Mouse (Mus musculus) testis, adult 2 months (tissue): ENCODE results near the gene Tns4. TPM values are rescaled to one million over a fixed set of nuclear protein-coding genes. Genes with fewer than 3 reads are reported as not detected.

Source experiments
- H3K27ac ChIP-seq: fragments of 200-500 bp; 2 replicates; pipeline ENCODE4 v1.5.1; 2012; ENCODE audit warnings: low read depth, low read length; ENCODE audit not compliant: control insufficient read depth, insufficient read depth
- H3K27me3 ChIP-seq: fragments of 200-500 bp; 2 replicates; pipeline ENCODE4 v1.6.1; 2012; ENCODE audit warnings: mild to moderate bottlenecking, low read length, moderate library complexity; ENCODE audit not compliant: control insufficient read depth, insufficient read depth
- H3K36me3 ChIP-seq: fragments of 200-500 bp; 2 replicates; pipeline ENCODE4 v1.6.1; 2012; ENCODE audit warnings: mild to moderate bottlenecking, low read length; ENCODE audit not compliant: control insufficient read depth, insufficient read depth
- H3K4me1 ChIP-seq: fragments of 200-500 bp; 2 replicates; pipeline ENCODE4 v1.6.1; 2012; ENCODE audit warnings: low read length; ENCODE audit not compliant: control insufficient read depth, insufficient read depth
- H3K4me3 ChIP-seq: fragments of 200-500 bp; 2 replicates; pipeline ENCODE4 v1.5.1; 2012; ENCODE audit warnings: low read depth, mild to moderate bottlenecking, low read length, moderate library complexity, mixed read lengths; ENCODE audit not compliant: control insufficient read depth
- CTCF ChIP-seq: fragments of 200-500 bp; IDR thresholded peaks from 2 replicates; pipeline ENCODE4 v1.5.1; 2012; ENCODE audit warnings: low read depth, mild to moderate bottlenecking, inconsistent platforms, low read length, moderate library complexity; ENCODE audit not compliant: control insufficient read depth, insufficient read depth, insufficient replicate concordance
- POLR2A ChIP-seq: fragments of 200-500 bp; IDR thresholded peaks from 2 replicates; pipeline ENCODE4 v1.6.1; 2012; ENCODE audit warnings: low read depth, mild to moderate bottlenecking, inconsistent platforms, low read length, moderate library complexity; ENCODE audit not compliant: control insufficient read depth
- polyA plus RNA-seq: library from polyadenylated mRNA; depleted of rRNA; stranded (reverse); fragments of >200 nt; gene quantifications from 2 replicates; pipeline ENCODE4 v1.2.3, GENCODE M21; 2012

The Tns4 gene
- polyA plus RNA-seq, 1 experiment = 2.0 TPM

- TF ChIP-seq CTCF = no peak
- TF ChIP-seq POLR2A = no peak
- no peak overlapping the region for H3K27ac ChIP-seq
- H3K4me3 ChIP-seq = no peak overlapping the region
- H3K36me3 ChIP-seq = no peaks in the 10 kb centered on the region
- no peaks in the 10 kb centered on the region for H3K4me1 ChIP-seq
- no peaks in the 10 kb centered on the region for H3K27me3 ChIP-seq
Measured at GRCm38 (mm10) chr11:99088486-99088885, 620 bp downstream of the Tns4 start.

- no peaks in the 10 kb centered on the region; the same call in 1 of the 2 replicates for H3K4me1 ChIP-seq
Measured at GRCm38 (mm10) chr11:99084366-99084765, 4.7 kb downstream of the Tns4 start.

DNA sequence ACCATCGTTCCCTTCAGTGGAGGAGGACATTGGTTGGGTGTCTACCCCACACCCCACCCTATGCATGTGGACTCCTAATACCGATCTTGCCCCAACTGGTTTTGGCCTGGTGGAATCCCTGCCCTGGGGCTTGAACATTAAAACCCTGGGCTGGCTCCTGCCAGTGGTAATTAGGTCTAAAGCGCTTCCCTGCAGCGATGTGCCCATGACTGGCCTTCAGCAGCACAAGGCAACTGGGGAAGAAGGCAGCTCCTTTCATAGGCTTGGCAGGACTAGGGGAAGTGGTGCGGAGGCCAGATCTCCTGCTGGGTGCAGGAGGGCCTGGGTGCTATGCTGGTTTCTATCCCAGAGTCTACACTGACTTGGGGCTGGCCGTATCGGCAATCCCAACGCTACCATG is 5.6 kb downstream of the Tns4 start:
- Histone ChIP-seq H3K4me3 (no peak overlapping the region), H3K27me3 (no peaks in the 10 kb centered on the region), H3K27ac (no peak overlapping the region), H3K36me3 (no peaks in the 10 kb centered on the region), H3K4me1 (no peaks in the 10 kb centered on the region; the same call in 1 of the 2 replicates)
- TF ChIP-seq POLR2A (no peak), CTCF (no peak)

More at GRCm38 (mm10) chr11:99084366-99084765, 4.7 kb downstream of the Tns4 start:
- Histone ChIP-seq H3K36me3 (no peaks in the 10 kb centered on the region), H3K27me3 (no peaks in the 10 kb centered on the region), H3K27ac (no peak overlapping the region), H3K4me3 (no peak overlapping the region)
- no peak for TF ChIP-seq POLR2A
- no peak for TF ChIP-seq CTCF

DNA sequence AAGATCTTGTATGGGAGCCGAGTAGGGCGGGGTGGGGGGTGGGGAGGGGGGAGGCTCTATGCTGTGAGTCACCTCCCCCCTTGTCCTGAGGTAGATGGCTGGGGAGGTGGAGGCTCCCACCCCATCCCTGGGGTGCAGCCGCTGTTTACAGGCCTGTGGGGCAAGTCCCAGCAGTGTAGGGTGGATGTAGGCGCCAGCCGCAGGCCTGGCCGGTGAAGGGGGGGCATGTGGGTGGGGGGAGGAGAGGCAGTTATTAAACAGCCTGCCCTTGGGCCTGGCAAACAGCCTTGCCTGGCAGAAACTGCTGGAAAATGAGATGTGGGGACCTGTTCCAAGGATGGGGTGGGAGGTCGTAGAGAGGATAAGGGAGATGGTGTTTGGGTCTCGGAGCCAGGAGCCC is 7.0 kb downstream of the Tns4 start:
- Histone ChIP-seq H3K4me1 (no peaks in the 10 kb centered on the region; the same call in 1 of the 2 replicates), H3K27ac (no peak overlapping the region), H3K27me3 (no peaks in the 10 kb centered on the region), H3K36me3 (no peaks in the 10 kb centered on the region), H3K4me3 (no peak overlapping the region)
- no peak for TF ChIP-seq CTCF
- no peak for TF ChIP-seq POLR2A

- Histone ChIP-seq H3K4me1 (no peaks in the 10 kb centered on the region; the same call in 1 of the 2 replicates), H3K36me3 (no peaks in the 10 kb centered on the region), H3K4me3 (no peak overlapping the region), H3K27ac (no peak overlapping the region), H3K27me3 (no peaks in the 10 kb centered on the region)
- TF ChIP-seq CTCF = no peak
- TF ChIP-seq POLR2A = no peak
Measured at GRCm38 (mm10) chr11:99081566-99081965, 7.5 kb downstream of the Tns4 start.

GRCm38 (mm10) chr11:99080902-99081543 is 8.1 kb downstream of the Tns4 start:
- no peak overlapping the region for H3K27ac ChIP-seq
- H3K4me1 ChIP-seq = no peaks in the 10 kb centered on the region; the same call in 1 of the 2 replicates
- TF ChIP-seq CTCF = no peak
- no peak for TF ChIP-seq POLR2A
- no peaks in the 10 kb centered on the region for H3K27me3 ChIP-seq
- H3K4me3 ChIP-seq = no peak overlapping the region
- H3K36me3 ChIP-seq = no peaks in the 10 kb centered on the region

DNA sequence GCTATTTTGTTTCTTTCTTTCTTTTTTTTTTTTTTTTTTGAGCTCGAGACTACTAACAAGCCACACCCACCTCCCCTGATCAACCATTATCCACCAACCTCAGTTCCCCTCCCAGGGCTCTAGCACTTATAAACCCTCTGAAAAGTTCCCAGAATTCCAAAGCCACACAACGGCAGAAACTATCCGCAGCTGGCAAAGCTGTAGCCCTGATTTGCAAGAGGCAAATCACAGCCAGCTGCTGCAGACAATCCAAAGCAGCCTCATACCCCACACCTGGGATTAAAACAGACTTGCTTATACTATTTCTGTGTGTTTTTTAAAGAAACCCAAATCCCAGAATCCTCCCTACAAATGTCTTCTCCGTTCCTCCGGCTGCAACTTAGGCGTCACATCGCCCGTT is 11.2 kb downstream of the Tns4 start:
- H3K4me3 ChIP-seq = no peak overlapping the region
- no peak overlapping the region for H3K27ac ChIP-seq
- no peak for TF ChIP-seq CTCF
- TF ChIP-seq POLR2A = no peak
- no peaks in the 10 kb centered on the region; the same call in 1 of the 2 replicates for H3K4me1 ChIP-seq
- H3K36me3 ChIP-seq = no peaks in the 10 kb centered on the region
- no peaks in the 10 kb centered on the region for H3K27me3 ChIP-seq
